Mouse (Mus musculus) embryonic facial prominence, embryonic 13.5 days (tissue): ENCODE data around the gene Gpr88. TPM values are rescaled to one million over a fixed set of nuclear protein-coding genes. Genes with fewer than 3 reads are reported as not detected.

Experiments
- ATAC-seq: fragments of 200-750 bp; cut with Nextera tagmentation; 2 replicates; pipeline ENCODE4 v1.8.0; 2017; ENCODE audit warnings: low read depth; ENCODE audit not compliant: insufficient number of reproducible peaks, insufficient read depth, low FRiP score, low TSS enrichment
- H3K27ac ChIP-seq: fragments of 300-500 bp; sonication (generic); 2 replicates; pipeline ENCODE4 v1.5.1; 2015; ENCODE audit warnings: moderate library complexity, mild to moderate bottlenecking, inconsistent platforms
- H3K27me3 ChIP-seq: fragments of 300-500 bp; sonication (generic); 2 replicates; pipeline ENCODE4 v1.6.1; 2015; ENCODE audit warnings: mild to moderate bottlenecking, inconsistent platforms
- H3K36me3 ChIP-seq: fragments of 300-500 bp; sonication (generic); 2 replicates; pipeline ENCODE4 v1.6.1; 2015; ENCODE audit warnings: mild to moderate bottlenecking, inconsistent platforms
- H3K4me1 ChIP-seq: fragments of 300-500 bp; sonication (generic); 2 replicates; pipeline ENCODE4 v1.6.1; 2015; ENCODE audit warnings: inconsistent platforms
- H3K4me2 ChIP-seq: fragments of 300-500 bp; sonication (generic); 2 replicates; pipeline ENCODE4 v1.6.1; 2015; ENCODE audit warnings: moderate library complexity, mild to moderate bottlenecking, inconsistent platforms
- H3K4me3 ChIP-seq: fragments of 300-500 bp; sonication (generic); 2 replicates; pipeline ENCODE4 v1.5.1; 2015; ENCODE audit warnings: mild to moderate bottlenecking, inconsistent platforms
- H3K9ac ChIP-seq: fragments of 300-500 bp; sonication (generic); 2 replicates; pipeline ENCODE4 v1.6.1; 2015; ENCODE audit warnings: mild to moderate bottlenecking, inconsistent platforms
- H3K9me3 ChIP-seq: fragments of 300-500 bp; sonication (generic); 2 replicates; pipeline ENCODE4 v1.6.1; 2016; ENCODE audit warnings: inconsistent platforms
- WGBS: fragments of 180-500 bp; shearing (Covaris S2); methylation state at CpG from one replicate; pipeline ENCODE4 v1.1.7; 2015; ENCODE audit warnings: mixed read lengths; 5-methylcytosine and 5-hydroxymethylcytosine counted together
- polyA plus RNA-seq: library from polyadenylated mRNA; unstranded; fragments of >200 nt; fragmentation: Nextera tagmentation; extraction: Ambion mirVana; gene quantifications from 2 replicates; pipeline ENCODE4 v1.2.1, GENCODE M21; 2015

Gpr88 gene
- polyA plus RNA-seq, 1 experiment from 2014 or later, result 0.56 TPM

DNA sequence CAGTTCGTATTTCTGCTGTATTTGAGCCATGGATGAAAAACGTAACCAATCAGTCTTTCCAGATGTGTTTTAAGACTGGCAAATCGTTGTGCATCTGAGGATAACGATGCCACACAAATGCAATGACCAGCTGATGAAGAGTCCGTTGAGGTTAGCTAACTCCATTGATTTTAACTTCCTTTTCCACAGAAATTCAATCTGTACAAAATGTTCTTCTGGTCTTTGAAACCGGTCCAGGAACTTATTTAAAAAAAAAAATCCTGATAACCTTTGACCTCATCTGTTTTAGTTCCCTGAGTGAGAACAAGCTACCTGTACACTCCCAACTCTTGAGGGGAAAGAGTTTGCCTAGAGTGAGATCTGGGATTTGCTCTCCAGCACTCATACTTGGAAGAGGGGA is 18.4 kb upstream of the Gpr88 start:
- H3K4me2 ChIP-seq, result no peak overlapping the region
- H3K4me1 ChIP-seq, result no peaks in the 10 kb centered on the region
- ATAC-seq, result no peak
- H3K9me3 ChIP-seq, result no peaks in the 10 kb centered on the region
- WGBS, result 76% methylated on average over 6 of the region's 6 CpGs
- no peak overlapping the region for H3K27ac ChIP-seq
- 0 out of 2 replicates have a peak, but pooled peaks cover 4% of the 10 kb centered on the region for H3K36me3 ChIP-seq
- H3K4me3 ChIP-seq, result no peak overlapping the region
- H3K9ac ChIP-seq, result no peak overlapping the region
- no peaks in the 10 kb centered on the region for H3K27me3 ChIP-seq

DNA sequence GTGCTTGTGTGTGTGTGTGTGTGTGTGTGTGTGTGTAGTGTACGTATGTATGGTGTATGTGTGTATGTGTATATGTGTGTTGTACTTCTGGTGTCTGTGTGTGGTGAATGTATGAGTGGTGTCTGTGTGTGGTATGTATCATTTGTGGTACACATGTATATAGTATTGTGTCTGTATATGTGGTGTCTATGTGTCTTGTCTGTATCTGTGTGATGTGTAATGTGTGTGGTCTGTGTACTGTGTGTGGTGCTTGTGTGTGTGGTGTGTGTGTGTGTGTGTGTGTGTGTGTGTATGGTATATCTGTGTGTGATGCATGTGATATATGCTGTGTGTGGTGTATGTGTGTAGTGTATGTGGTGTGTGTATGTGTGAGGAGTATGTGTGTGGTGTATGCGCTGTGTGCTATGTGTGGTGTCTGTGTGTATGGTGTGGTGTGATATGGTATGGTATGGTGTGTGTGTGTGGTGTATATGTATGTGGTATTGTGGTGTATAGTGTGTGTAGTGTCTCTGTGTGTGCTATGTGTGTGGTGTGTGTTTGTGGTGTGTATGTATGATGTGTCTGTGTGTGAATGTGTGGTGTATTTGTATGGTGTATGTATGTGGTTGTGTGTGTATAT is 13.8 kb upstream of the Gpr88 start:
- Histone ChIP-seq H3K4me1 (no peaks in the 10 kb centered on the region), H3K27ac (no peak overlapping the region), H3K4me2 (no peak overlapping the region), H3K36me3 (no peaks in the 10 kb centered on the region), H3K9me3 (no peaks in the 10 kb centered on the region), H3K4me3 (no peak overlapping the region), H3K27me3 (no peaks in the 10 kb centered on the region), H3K9ac (no peak overlapping the region)
- ATAC-seq, result peak; percentile 71; the same call in 1 of the 2 replicates
- WGBS, result 96% methylated on average over 2 of the region's 2 CpGs

DNA sequence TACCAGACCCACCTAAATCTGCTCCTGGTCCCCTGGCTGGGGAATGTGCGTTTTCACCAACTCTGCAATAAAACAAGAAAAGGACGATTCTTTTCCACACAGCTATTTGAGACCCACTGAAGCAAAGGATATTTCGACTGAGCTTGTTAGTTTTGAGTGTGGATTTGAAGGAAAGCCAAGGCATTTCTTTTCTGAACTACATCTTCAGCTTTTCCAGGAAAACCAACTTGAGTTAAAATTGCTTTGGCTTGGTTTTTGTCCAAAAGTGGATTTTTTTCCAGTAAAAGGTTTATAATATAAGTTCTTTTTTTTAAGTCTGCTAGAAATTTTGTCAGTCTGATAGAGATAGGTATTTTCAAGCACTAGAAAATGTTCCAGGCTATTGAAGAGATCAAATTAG is 13.1 kb upstream of the Gpr88 start:
- WGBS, result 64% methylated on average over 3 of the region's 3 CpGs
- no peak overlapping the region for H3K4me2 ChIP-seq
- no peaks in the 10 kb centered on the region for H3K27me3 ChIP-seq
- no peaks in the 10 kb centered on the region for H3K36me3 ChIP-seq
- no peaks in the 10 kb centered on the region for H3K9me3 ChIP-seq
- no peak overlapping the region for H3K27ac ChIP-seq
- no peaks in the 10 kb centered on the region for H3K4me1 ChIP-seq
- H3K9ac ChIP-seq, result no peak overlapping the region
- no peak overlapping the region for H3K4me3 ChIP-seq
- ATAC-seq, result no peak

GRCm38 (mm10) chr3:116263977-116264376 is 10.7 kb upstream of the Gpr88 start:
- Histone ChIP-seq H3K9ac (no peak overlapping the region), H3K4me1 (no peaks in the 10 kb centered on the region), H3K27me3 (no peaks in the 10 kb centered on the region), H3K4me3 (no peak overlapping the region), H3K27ac (no peak overlapping the region), H3K36me3 (no peaks in the 10 kb centered on the region), H3K4me2 (no peak overlapping the region), H3K9me3 (no peaks in the 10 kb centered on the region)
- WGBS, result 91% methylated on average over 1 of the region's 1 CpGs
- ATAC-seq, result no peak

DNA sequence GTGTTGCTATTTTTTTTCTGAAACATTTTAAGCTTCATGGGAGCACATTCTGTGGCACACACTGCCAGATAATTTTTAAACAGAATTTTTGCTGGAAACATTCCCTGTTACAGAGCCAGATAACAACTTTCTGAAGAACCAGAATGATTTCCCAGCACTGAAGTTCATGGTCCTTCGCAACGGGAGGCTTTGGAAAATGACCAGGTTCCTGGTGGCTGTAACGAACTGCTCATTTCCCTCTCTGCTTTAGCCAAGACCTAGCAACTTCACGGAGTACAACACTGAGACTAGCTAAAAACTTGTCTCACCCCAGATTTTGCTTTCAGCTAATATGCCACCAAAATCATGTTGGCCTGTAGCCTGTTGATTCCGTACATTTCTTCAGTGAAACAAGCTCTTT is 9.8 kb upstream of the Gpr88 start:
- Histone ChIP-seq H3K4me3 (no peak overlapping the region), H3K27ac (no peak overlapping the region), H3K36me3 (no peaks in the 10 kb centered on the region), H3K27me3 (no peaks in the 10 kb centered on the region), H3K4me2 (no peak overlapping the region), H3K9ac (no peak overlapping the region), H3K4me1 (no peaks in the 10 kb centered on the region), H3K9me3 (no peaks in the 10 kb centered on the region)
- 92% methylated on average over 5 of the region's 5 CpGs for WGBS
- no peak for ATAC-seq

DNA sequence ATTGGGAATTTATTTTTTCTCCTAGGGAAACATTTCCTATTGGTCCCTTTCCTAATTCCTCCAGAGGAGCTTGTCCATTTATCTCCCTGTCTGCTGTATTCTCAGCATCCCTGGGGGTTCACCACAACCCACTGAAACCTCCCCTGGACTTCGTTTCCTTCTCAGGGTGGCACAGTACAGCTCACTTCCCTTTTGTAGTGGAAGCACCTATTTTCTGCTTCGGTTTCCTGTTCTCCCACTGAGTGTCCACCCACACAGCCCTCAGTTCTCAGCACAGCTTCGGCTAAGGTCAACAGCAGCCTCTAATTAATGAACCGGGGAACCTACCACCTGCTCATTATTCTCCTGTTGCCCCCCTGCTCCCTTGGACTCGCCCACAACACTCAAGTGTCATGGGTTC is 2.8 kb upstream of the Gpr88 start:
- no peak overlapping the region for H3K4me2 ChIP-seq
- H3K9ac ChIP-seq, result no peak overlapping the region
- H3K27me3 ChIP-seq, result peaks cover 49% of the 10 kb centered on the region
- no peaks in the 10 kb centered on the region for H3K9me3 ChIP-seq
- WGBS, result 60% methylated on average over 5 of the region's 5 CpGs
- no peak overlapping the region for H3K4me3 ChIP-seq
- H3K36me3 ChIP-seq, result no peaks in the 10 kb centered on the region
- peaks cover 22% of the 10 kb centered on the region for H3K4me1 ChIP-seq
- no peak for ATAC-seq
- H3K27ac ChIP-seq, result no peak overlapping the region

- Histone ChIP-seq H3K4me2 (peak overlapping the region; percentile 99), H3K4me1 (peaks cover 22% of the 10 kb centered on the region), H3K9me3 (no peaks in the 10 kb centered on the region), H3K27me3 (peaks cover 73% of the 10 kb centered on the region), H3K27ac (no peak overlapping the region), H3K4me3 (peak overlapping the region; percentile 57), H3K36me3 (no peaks in the 10 kb centered on the region), H3K9ac (peak overlapping the region; percentile 67)
- ATAC-seq, result peak; percentile 10; the same call in 1 of the 2 replicates
- 0% methylated on average over 48 of the region's 48 CpGs for WGBS
Observed at GRCm38 (mm10) chr3:116252255-116253040, 855 bp downstream of the Gpr88 start.

GRCm38 (mm10) chr3:116251481-116252254 is 1.6 kb downstream of the Gpr88 start:
- Histone ChIP-seq H3K9ac (peak overlapping the region; percentile 67), H3K27ac (no peak overlapping the region), H3K4me2 (peak overlapping the region; percentile 99), H3K4me3 (peak overlapping the region; percentile 57), H3K9me3 (no peaks in the 10 kb centered on the region), H3K4me1 (peaks cover 22% of the 10 kb centered on the region), H3K36me3 (no peaks in the 10 kb centered on the region), H3K27me3 (peaks cover 73% of the 10 kb centered on the region)
- no peak for ATAC-seq
- under 1% methylated on average over 86 of the region's 86 CpGs for WGBS

DNA sequence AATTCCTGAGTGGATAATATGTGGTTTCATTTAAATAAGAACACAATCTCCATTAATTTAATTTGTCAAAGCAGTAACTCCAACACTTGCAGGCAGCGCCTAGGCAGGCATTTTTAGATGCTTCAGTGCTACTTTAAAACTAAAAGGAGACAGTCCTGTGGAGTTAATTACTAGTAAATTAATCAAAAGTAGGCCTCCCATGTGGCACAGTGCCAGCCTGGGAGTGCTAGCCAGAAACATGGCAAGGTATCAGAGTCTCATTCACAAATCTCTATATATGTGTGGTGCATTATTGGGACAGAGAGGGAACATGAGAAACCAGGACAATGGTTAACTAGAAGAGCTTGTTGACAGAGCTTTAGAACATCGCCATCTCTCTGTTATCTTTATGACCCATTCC is 4.3 kb downstream of the Gpr88 start:
- no peak overlapping the region for H3K4me3 ChIP-seq
- no peak overlapping the region for H3K27ac ChIP-seq
- no peak for ATAC-seq
- H3K9ac ChIP-seq, result no peak overlapping the region
- H3K9me3 ChIP-seq, result no peaks in the 10 kb centered on the region
- no peak overlapping the region for H3K4me2 ChIP-seq
- 82% methylated on average over 2 of the region's 2 CpGs for WGBS
- peaks cover 22% of the 10 kb centered on the region for H3K4me1 ChIP-seq
- H3K27me3 ChIP-seq, result peaks cover 52% of the 10 kb centered on the region
- no peaks in the 10 kb centered on the region for H3K36me3 ChIP-seq

GRCm38 (mm10) chr3:116244476-116244875 is 8.8 kb downstream of the Gpr88 start:
- Histone ChIP-seq H3K4me3 (no peak overlapping the region), H3K27me3 (peaks cover 8% of the 10 kb centered on the region), H3K9ac (no peak overlapping the region), H3K4me2 (no peak overlapping the region), H3K27ac (no peak overlapping the region), H3K9me3 (no peaks in the 10 kb centered on the region), H3K4me1 (no peaks in the 10 kb centered on the region), H3K36me3 (no peaks in the 10 kb centered on the region)
- ATAC-seq, result no peak
- 59% methylated on average over 6 of the region's 6 CpGs for WGBS

- 70% methylated on average over 9 of the region's 9 CpGs for WGBS
- no peaks in the 10 kb centered on the region for H3K36me3 ChIP-seq
- ATAC-seq, result no peak
- H3K4me1 ChIP-seq, result no peaks in the 10 kb centered on the region
- H3K4me2 ChIP-seq, result no peak overlapping the region
- no peaks in the 10 kb centered on the region for H3K9me3 ChIP-seq
- no peak overlapping the region for H3K27ac ChIP-seq
- peaks cover 2% of the 10 kb centered on the region for H3K27me3 ChIP-seq
- no peak overlapping the region for H3K4me3 ChIP-seq
- no peak overlapping the region for H3K9ac ChIP-seq
Observed at GRCm38 (mm10) chr3:116242685-116243084, 10.6 kb downstream of the Gpr88 start.
